Mouse (Mus musculus): ENCODE measurements at regions not wholly inside any gene's neighbourhood (a gene's known extent, or its start where the extent isn't known, plus 50 kb on each side); places are given as distances from the start of the nearest gene placed in this dataset.

DNA sequence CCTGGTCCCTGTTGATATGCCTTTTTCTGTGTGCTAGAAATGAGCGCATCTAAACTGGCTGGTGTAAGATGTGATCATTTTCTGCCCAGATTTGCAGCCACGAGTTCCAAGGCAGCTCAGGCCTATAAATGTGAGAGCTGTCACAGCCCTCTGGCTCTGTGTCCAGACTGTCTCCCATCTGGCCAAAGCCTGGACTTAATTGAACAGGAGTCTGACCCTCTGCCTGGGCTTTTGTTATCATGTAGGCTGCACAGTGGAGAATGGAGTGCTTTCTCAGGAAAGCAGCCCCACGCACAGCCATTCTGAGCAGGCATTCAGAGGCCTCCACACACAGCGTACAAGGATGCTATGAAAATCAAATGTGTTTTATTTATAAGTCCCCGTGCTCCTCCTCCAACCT, 141.9 kb upstream of the Tbc1d5 start:
- H3K4me3 ChIP-seq (ENCODE audit: low read depth, low read length), result no peak overlapping the region
- ATAC-seq (ENCODE audit: low FRiP score, low TSS enrichment) (no peak), DNase-seq (ENCODE audit: low spot score) (no peak)
- H3K36me3 ChIP-seq (ENCODE audit: control insufficient read depth, insufficient read depth, low read length), result no peaks in the 10 kb centered on the region
- no peak overlapping the region for H3K27ac ChIP-seq (replicated peaks)
- 83% methylated on average over 5 of the region's 5 CpGs for WGBS
- H3K9ac ChIP-seq (ENCODE audit: low read length), result no peak overlapping the region
- H3K4me2 ChIP-seq (replicated peaks; ENCODE audit: low read depth), result no peak overlapping the region
- no peaks in the 10 kb centered on the region for H3K9me3 ChIP-seq (ENCODE audit: control insufficient read depth, low read length)
- TF ChIP-seq EP300 (optimal IDR thresholded peaks at IDR 0.05), result no peak
- no peak for TF ChIP-seq CTCF (IDR thresholded peaks at IDR 0.05; ENCODE audit: low read depth)
- no peaks in the 10 kb centered on the region for H3K27me3 ChIP-seq (ENCODE audit: control insufficient read depth, insufficient read depth, low read length)
- H3K4me1 ChIP-seq (replicated peaks; ENCODE audit: control insufficient read depth, insufficient read depth), result no peaks in the 10 kb centered on the region

DNA sequence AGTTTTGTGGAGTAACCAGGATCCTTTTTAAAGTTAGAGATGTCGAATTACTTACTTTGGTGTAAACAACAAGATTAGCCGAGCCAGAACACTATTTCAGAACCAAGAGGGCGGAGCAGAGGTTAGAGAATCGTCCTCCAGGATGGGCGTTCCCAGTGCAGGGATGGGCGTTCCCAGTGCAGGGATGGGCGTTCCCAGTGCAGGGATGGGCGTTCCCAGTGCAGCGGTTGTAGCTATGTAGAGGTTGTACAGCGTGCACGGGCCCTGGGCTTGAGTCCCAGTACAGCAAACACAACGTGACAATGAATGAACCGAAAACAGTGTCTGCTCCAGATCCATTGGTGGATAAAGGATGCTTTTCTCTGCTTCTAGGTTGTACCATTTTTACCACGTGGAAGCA, 125.8 kb upstream of the Tbc1d5 start:
- ATAC-seq (ENCODE audit: low FRiP score, low TSS enrichment) (peak; percentile 61; the same call in 1 of the 2 replicates), DNase-seq (ENCODE audit: low spot score) (no peak)
- no peaks in the 10 kb centered on the region for H3K4me1 ChIP-seq (replicated peaks; ENCODE audit: control insufficient read depth, insufficient read depth)
- TF ChIP-seq EP300 (optimal IDR thresholded peaks at IDR 0.05), result no peak
- TF ChIP-seq CTCF (IDR thresholded peaks at IDR 0.05; ENCODE audit: low read depth), result no peak
- no peaks in the 10 kb centered on the region for H3K9me3 ChIP-seq (ENCODE audit: control insufficient read depth, low read length)
- no peaks in the 10 kb centered on the region for H3K36me3 ChIP-seq (ENCODE audit: control insufficient read depth, insufficient read depth, low read length)
- WGBS, result 42% methylated on average over 14 of the region's 14 CpGs
- no peak overlapping the region for H3K27ac ChIP-seq (replicated peaks)
- no peak overlapping the region for H3K4me3 ChIP-seq (ENCODE audit: low read depth, low read length)
- no peak overlapping the region for H3K9ac ChIP-seq (ENCODE audit: low read length)
- no peaks in the 10 kb centered on the region for H3K27me3 ChIP-seq (ENCODE audit: control insufficient read depth, insufficient read depth, low read length)
- peak overlapping the region; percentile 5; the same call in 1 of the 2 replicates for H3K4me2 ChIP-seq (replicated peaks; ENCODE audit: low read depth)

DNA sequence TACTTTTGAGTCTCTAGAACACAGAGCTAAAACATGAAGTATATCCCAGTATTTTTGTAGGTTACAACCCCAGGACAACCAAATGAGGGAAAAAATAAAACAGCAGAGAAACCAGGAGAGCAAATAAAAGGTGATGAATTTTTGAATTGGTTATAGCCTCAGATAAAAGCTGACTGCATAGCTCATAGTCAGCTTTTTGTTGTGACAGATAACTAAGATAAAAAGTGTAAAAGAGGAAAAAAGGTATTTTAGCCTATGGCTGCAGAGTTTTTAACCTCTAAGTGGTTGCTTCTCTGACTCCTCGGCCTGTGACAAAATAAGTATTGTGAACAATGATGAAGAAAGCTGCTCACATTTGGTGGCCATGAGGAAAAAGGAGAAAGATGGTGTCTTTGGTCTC, 111.6 kb upstream of the Tbc1d5 start:
- 88% methylated on average over 1 of the region's 1 CpGs for WGBS
- Histone ChIP-seq H3K4me2 (replicated peaks; ENCODE audit: low read depth) (no peak overlapping the region), H3K36me3 (ENCODE audit: control insufficient read depth, insufficient read depth, low read length) (no peaks in the 10 kb centered on the region), H3K4me1 (replicated peaks; ENCODE audit: control insufficient read depth, insufficient read depth) (no peaks in the 10 kb centered on the region), H3K27me3 (ENCODE audit: control insufficient read depth, insufficient read depth, low read length) (no peaks in the 10 kb centered on the region), H3K27ac (replicated peaks) (no peak overlapping the region), H3K4me3 (ENCODE audit: low read depth, low read length) (no peak overlapping the region), H3K9me3 (ENCODE audit: control insufficient read depth, low read length) (no peaks in the 10 kb centered on the region), H3K9ac (ENCODE audit: low read length) (no peak overlapping the region)
- no peak for ATAC-seq (ENCODE audit: low FRiP score, low TSS enrichment)
- DNase-seq (ENCODE audit: low spot score), result no peak
- no peak for TF ChIP-seq EP300 (optimal IDR thresholded peaks at IDR 0.05)
- no peak for TF ChIP-seq CTCF (IDR thresholded peaks at IDR 0.05; ENCODE audit: low read depth)

DNA sequence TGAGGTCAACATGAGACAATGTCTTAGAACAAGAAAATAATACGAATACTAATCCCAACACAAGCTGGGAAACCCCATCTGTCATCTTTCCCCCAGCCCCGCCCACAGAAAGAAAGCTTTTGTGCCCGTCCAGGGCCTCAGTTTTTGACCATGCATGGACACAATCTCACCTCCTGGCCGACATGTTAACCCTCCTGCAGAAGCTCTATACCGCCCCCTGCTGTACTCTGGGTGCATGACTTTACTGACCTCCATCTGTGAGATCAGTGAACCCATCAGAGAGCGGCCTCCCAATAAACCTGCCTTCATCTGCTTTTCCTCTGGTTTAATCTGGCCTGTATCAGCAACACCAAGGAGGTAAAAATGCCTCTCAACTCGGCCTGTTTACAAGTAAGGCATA, 109.6 kb upstream of the Tbc1d5 start:
- no peak for TF ChIP-seq EP300 (optimal IDR thresholded peaks at IDR 0.05)
- peak; percentile 58 for TF ChIP-seq CTCF (IDR thresholded peaks at IDR 0.05; ENCODE audit: low read depth)
- ATAC-seq (ENCODE audit: low FRiP score, low TSS enrichment) (no peak), DNase-seq (ENCODE audit: low spot score) (peak; percentile 19)
- WGBS, result 72% methylated on average over 7 of the region's 7 CpGs
- Histone ChIP-seq H3K4me3 (ENCODE audit: low read depth, low read length) (no peak overlapping the region), H3K9me3 (ENCODE audit: control insufficient read depth, low read length) (no peaks in the 10 kb centered on the region), H3K27ac (replicated peaks) (no peak overlapping the region), H3K4me1 (replicated peaks; ENCODE audit: control insufficient read depth, insufficient read depth) (no peaks in the 10 kb centered on the region), H3K27me3 (ENCODE audit: control insufficient read depth, insufficient read depth, low read length) (no peaks in the 10 kb centered on the region), H3K9ac (ENCODE audit: low read length) (no peak overlapping the region), H3K4me2 (replicated peaks; ENCODE audit: low read depth) (no peak overlapping the region), H3K36me3 (ENCODE audit: control insufficient read depth, insufficient read depth, low read length) (no peaks in the 10 kb centered on the region)

DNA sequence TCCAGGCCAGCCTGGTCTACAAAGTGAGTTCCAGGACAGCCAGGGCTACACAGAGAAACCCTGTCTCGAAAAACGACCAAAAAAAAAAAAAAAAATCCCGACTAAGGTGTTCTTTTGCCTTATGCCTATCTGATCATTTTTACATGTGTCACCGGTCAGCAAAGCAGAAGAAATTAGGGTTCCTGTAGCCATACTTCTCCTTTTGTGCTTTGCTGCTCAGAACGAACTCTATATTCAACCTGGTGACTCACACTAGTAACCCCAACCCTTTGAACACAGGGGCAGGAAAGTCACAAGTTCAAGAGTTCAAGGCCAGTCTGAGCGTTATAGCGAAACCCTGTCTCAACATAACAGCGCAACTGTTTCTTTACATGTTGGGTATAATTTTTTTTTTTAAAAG, 108.7 kb upstream of the Tbc1d5 start:
- TF ChIP-seq CTCF (IDR thresholded peaks at IDR 0.05; ENCODE audit: low read depth), result no peak
- no peak for TF ChIP-seq EP300 (optimal IDR thresholded peaks at IDR 0.05)
- no peaks in the 10 kb centered on the region for H3K27me3 ChIP-seq (ENCODE audit: control insufficient read depth, insufficient read depth, low read length)
- WGBS, result 83% methylated on average over 8 of the region's 8 CpGs
- H3K9me3 ChIP-seq (ENCODE audit: control insufficient read depth, low read length), result no peaks in the 10 kb centered on the region
- no peak overlapping the region for H3K4me2 ChIP-seq (replicated peaks; ENCODE audit: low read depth)
- H3K4me3 ChIP-seq (ENCODE audit: low read depth, low read length), result no peak overlapping the region
- H3K9ac ChIP-seq (ENCODE audit: low read length), result no peak overlapping the region
- ATAC-seq (ENCODE audit: low FRiP score, low TSS enrichment) (no peak), DNase-seq (ENCODE audit: low spot score) (no peak)
- H3K27ac ChIP-seq (replicated peaks), result no peak overlapping the region
- H3K4me1 ChIP-seq (replicated peaks; ENCODE audit: control insufficient read depth, insufficient read depth), result no peaks in the 10 kb centered on the region
- H3K36me3 ChIP-seq (ENCODE audit: control insufficient read depth, insufficient read depth, low read length), result no peaks in the 10 kb centered on the region

DNA sequence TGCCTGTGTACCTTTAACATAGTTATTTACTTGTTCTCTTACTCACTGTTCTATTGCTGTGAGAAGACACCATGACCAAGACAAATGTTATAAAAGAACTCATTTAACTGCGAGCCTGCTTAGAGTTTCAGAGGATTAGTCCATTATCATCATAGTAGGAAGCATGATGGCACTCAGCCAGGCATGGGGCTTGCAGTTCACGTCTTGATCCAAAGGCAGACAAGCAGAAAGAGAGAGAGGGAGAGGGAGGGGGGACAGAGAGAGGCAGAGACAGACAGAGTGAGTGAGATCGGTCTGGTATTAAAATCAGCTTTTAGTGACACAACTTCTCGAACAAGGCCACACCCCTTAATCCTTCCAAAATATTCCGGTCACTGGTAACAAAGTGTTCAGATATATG, 106.2 kb upstream of the Tbc1d5 start:
- ATAC-seq (ENCODE audit: low FRiP score, low TSS enrichment) (no peak), DNase-seq (ENCODE audit: low spot score) (no peak)
- H3K4me2 ChIP-seq (replicated peaks; ENCODE audit: low read depth), result no peak overlapping the region
- no peak overlapping the region for H3K4me3 ChIP-seq (ENCODE audit: low read depth, low read length)
- H3K36me3 ChIP-seq (ENCODE audit: control insufficient read depth, insufficient read depth, low read length), result no peaks in the 10 kb centered on the region
- WGBS, result 65% methylated on average over 5 of the region's 5 CpGs
- no peaks in the 10 kb centered on the region for H3K27me3 ChIP-seq (ENCODE audit: control insufficient read depth, insufficient read depth, low read length)
- no peaks in the 10 kb centered on the region for H3K9me3 ChIP-seq (ENCODE audit: control insufficient read depth, low read length)
- no peak overlapping the region for H3K27ac ChIP-seq (replicated peaks)
- no peak overlapping the region for H3K9ac ChIP-seq (ENCODE audit: low read length)
- H3K4me1 ChIP-seq (replicated peaks; ENCODE audit: control insufficient read depth, insufficient read depth), result no peaks in the 10 kb centered on the region
- TF ChIP-seq CTCF (IDR thresholded peaks at IDR 0.05; ENCODE audit: low read depth), result no peak
- TF ChIP-seq EP300 (optimal IDR thresholded peaks at IDR 0.05), result no peak
